17 mouse cellular contexts compared by ENCODE assay signal in the genomic region with DNA sequence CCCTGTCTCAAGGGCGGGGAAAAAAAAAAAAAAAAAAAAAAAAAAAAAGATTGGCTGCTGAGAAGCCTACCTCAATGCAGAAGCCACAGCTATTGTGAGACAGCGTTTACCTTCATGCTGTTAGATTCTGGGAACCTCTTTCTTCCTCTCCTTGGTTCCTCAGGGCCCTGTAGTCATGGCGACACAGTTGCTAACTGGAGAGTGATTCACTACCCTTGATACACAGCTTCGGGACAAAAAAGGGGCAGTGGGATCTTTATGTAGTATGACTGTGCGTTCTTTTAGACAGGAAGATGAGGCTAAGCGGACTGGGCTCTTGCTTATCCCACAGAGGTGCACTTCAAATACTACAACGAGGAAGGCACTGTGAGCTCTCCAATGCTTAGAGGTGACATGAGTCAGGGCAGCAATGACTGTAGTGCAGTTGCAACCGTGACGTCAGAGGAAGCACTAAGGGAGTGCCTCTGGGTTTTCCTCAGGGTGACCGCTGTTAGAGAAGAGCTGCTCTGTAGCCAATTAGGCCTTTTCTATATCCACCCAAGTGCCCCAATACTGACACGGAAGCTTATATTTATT. TPM values are rescaled to one million over a fixed set of nuclear protein-coding genes. Genes with fewer than 3 reads are reported as not detected.
DNase-seq lines count a peak whose midpoint lies in the region; ATAC-seq lines count a peak whose summit lies in the region.
"Had no signal": no experiment of that assay in that cellular context is flagged by ENCODE, and none has a peak within 500 bp of the region (broad histone marks: within the 10 kb centered on the region; RNA-seq: fewer than 3 reads in every experiment).

No protein-coding gene starts in this region.

- no peaks in the 10 kb centered on the region for H3K36me3 ChIP-seq in hindbrain, embryonic 11.5 days (ENCODE audit: control insufficient read depth, insufficient read depth, low read length)
- H3K36me3 ChIP-seq: forebrain, embryonic 15.5 days; liver, embryonic 13.5 days; midbrain, embryonic 10.5 days had no signal

- H3K4me3 ChIP-seq in hindbrain, embryonic 11.5 days (ENCODE audit: low read depth, low read length), result no peak overlapping the region
- H3K4me3 ChIP-seq: erythroblast, embryonic 14.5 days; forebrain, embryonic 15.5 days; heart, adult 2 months; liver, embryonic 13.5 days; midbrain, embryonic 10.5 days had no signal

- H3K27me3 ChIP-seq in hindbrain, embryonic 11.5 days (ENCODE audit: control insufficient read depth, insufficient read depth, low read length), result no peaks in the 10 kb centered on the region
- H3K27me3 ChIP-seq: forebrain, embryonic 15.5 days; liver, embryonic 13.5 days had no signal

- H3K4me2 ChIP-seq in hindbrain, embryonic 11.5 days (replicated peaks; ENCODE audit: low read depth, low read length), result no peak overlapping the region
- H3K4me2 ChIP-seq: forebrain, embryonic 15.5 days; hindbrain, embryonic 14.5 days; liver, embryonic 13.5 days had no signal

- no peak overlapping the region for H3K9ac ChIP-seq in hindbrain, embryonic 11.5 days (ENCODE audit: low read depth, low read length)
- H3K9ac ChIP-seq: forebrain, embryonic 15.5 days; hindbrain, embryonic 14.5 days; liver, embryonic 13.5 days had no signal

- no peak overlapping the region for H3K27ac ChIP-seq in hindbrain, embryonic 11.5 days (ENCODE audit: low read depth, low read length)
- H3K27ac ChIP-seq: forebrain, embryonic 15.5 days; heart, adult 2 months; hindbrain, embryonic 14.5 days; kidney, postnatal 0 days; liver, embryonic 13.5 days; midbrain, embryonic 10.5 days had no signal

- H3K4me1 ChIP-seq in hindbrain, embryonic 11.5 days (replicated peaks; ENCODE audit: control insufficient read depth, insufficient read depth, low read length), result no peaks in the 10 kb centered on the region
- H3K4me1 ChIP-seq: forebrain, embryonic 15.5 days; midbrain, embryonic 10.5 days had no signal

- peak; percentile 68 for ATAC-seq in granulocyte monocyte progenitor cell, adult 5-6 weeks (replicated peaks; ENCODE audit: poor library complexity, severe bottlenecking)
- ATAC-seq in hindbrain, embryonic 11.5 days (ENCODE audit: low FRiP score), result no peak
- ATAC-seq: forebrain, embryonic 15.5 days; intestine, postnatal 0 days had no signal

- DNase-seq in CD4-positive, CD25-positive, alpha-beta regulatory T cell, adult 2 months (ENCODE audit: low read depth, low spot score), result peak; percentile 65
- DNase-seq in ES-CJ7 (ENCODE audit: low read depth, low spot score), result peak; percentile 28
- DNase-seq in naive thymus-derived CD4-positive, alpha-beta T cell, adult 2 months (ENCODE audit: low read depth), result peak; percentile 29
- DNase-seq in urinary bladder, adult 2 months (ENCODE audit: low spot score), result no peak
- DNase-seq in retina, postnatal 1 day, result no peak
- DNase-seq in hindbrain, embryonic 11.5 days (ENCODE audit: low spot score), result no peak
- DNase-seq: cerebellum, adult 11-12 months; heart, adult 2 months; liver, embryonic 13.5 days; thymus, adult 2 months had no signal

- 83% methylated on average over 11 of the region's 11 CpGs for WGBS in hindbrain, embryonic 11.5 days

- H3K9me3 ChIP-seq in hindbrain, embryonic 11.5 days (ENCODE audit: control insufficient read depth, low read length), result no peaks in the 10 kb centered on the region
- H3K9me3 ChIP-seq: forebrain, embryonic 15.5 days; liver, embryonic 13.5 days; midbrain, embryonic 10.5 days had no signal

RNA-seq across cellular contexts. Expression of a gene that starts 27.7 kb away (rescaled TPM):
- 4.0 and 12.1 TPM in 2 replicates for total RNA-seq in granulocyte monocyte progenitor cell, adult 5-6 weeks (2014; fragmentation: Nextera tagmentation)
- 12.8 and 15.0 TPM in 2 replicates for total RNA-seq in granulocyte monocyte progenitor cell, adult 5-6 weeks (2017)
- 82.5 and 102 TPM in 2 replicates for polyA plus RNA-seq in urinary bladder, adult 2 months (2012; rRNA removed)
- 8.5 and 9.4 TPM in 2 replicates for polyA plus RNA-seq in hindbrain, embryonic 11.5 days (2014; fragmentation: Nextera tagmentation; extraction: Ambion mirVana)

RNA-seq across cellular contexts. Expression of a gene that starts 27.8 kb away (rescaled TPM):
- total RNA-seq in granulocyte monocyte progenitor cell, adult 5-6 weeks (2014; fragmentation: Nextera tagmentation), result 6.6 and 9.2 TPM in 2 replicates
- 3.5 and 4.0 TPM in 2 replicates for total RNA-seq in granulocyte monocyte progenitor cell, adult 5-6 weeks (2017)
- polyA plus RNA-seq in urinary bladder, adult 2 months (2012; rRNA removed), result 10.4 and 10.6 TPM in 2 replicates
- 12.0 and 13.2 TPM in 2 replicates for polyA plus RNA-seq in hindbrain, embryonic 11.5 days (2014; fragmentation: Nextera tagmentation; extraction: Ambion mirVana)

RNA-seq across cellular contexts. Expression of a gene that starts 51.6 kb away (rescaled TPM):
- 34.7 and 35.8 TPM in 2 replicates for total RNA-seq in granulocyte monocyte progenitor cell, adult 5-6 weeks (2014; fragmentation: Nextera tagmentation)
- 34.4 and 36.8 TPM in 2 replicates for total RNA-seq in granulocyte monocyte progenitor cell, adult 5-6 weeks (2017)
- polyA plus RNA-seq in urinary bladder, adult 2 months (2012; rRNA removed), result 103 and 115 TPM in 2 replicates
- polyA plus RNA-seq in hindbrain, embryonic 11.5 days (2014; fragmentation: Nextera tagmentation; extraction: Ambion mirVana), result 62.7 and 70.1 TPM in 2 replicates

Comparison
In these comparisons a context has a peak if more than half of its experiments do, and no peak if none do; other contexts are left out.
1. DNase-seq: peak in CD4-positive, CD25-positive, alpha-beta regulatory T cell, adult 2 months (single experiment), ES-CJ7 (single experiment) and naive thymus-derived CD4-positive, alpha-beta T cell, adult 2 months (single experiment); none in urinary bladder, adult 2 months (single experiment), retina, postnatal 1 day (single experiment) and hindbrain, embryonic 11.5 days (single experiment).